Mouse (Mus musculus) T-cell, adult 2 months (primary cell): Measurements from ENCODE around the gene Clic5.

Source experiments
- DNase-seq: peaks from one replicate; pipeline ENCODE4 v3.0.0; 2022; ENCODE audit warnings: low spot score

The Clic5 gene

GRCm38 (mm10) chr17:44192981-44193380 is 4.6 kb downstream of the Clic5 start:
- DNase-seq: no peak

- no peak for DNase-seq
Measured at GRCm38 (mm10) chr17:44199158-44199557, 10.8 kb downstream of the Clic5 start.

- DNase-seq: no peak
Measured at GRCm38 (mm10) chr17:44202952-44203351, 14.6 kb downstream of the Clic5 start.

GRCm38 (mm10) chr17:44204787-44205186 is 16.4 kb downstream of the Clic5 start:
- DNase-seq: no peak

GRCm38 (mm10) chr17:44205562-44205961 is 17.2 kb downstream of the Clic5 start:
- no peak for DNase-seq

GRCm38 (mm10) chr17:44208900-44209299 is 20.5 kb downstream of the Clic5 start:
- DNase-seq: no peak

GRCm38 (mm10) chr17:44212960-44213619 is 24.7 kb downstream of the Clic5 start:
- no peak for DNase-seq

- DNase-seq: no peak
Measured at GRCm38 (mm10) chr17:44215196-44215799, 26.9 kb downstream of the Clic5 start.

- no peak for DNase-seq
Measured at GRCm38 (mm10) chr17:44217185-44217584, 28.8 kb downstream of the Clic5 start.

- no peak for DNase-seq
Measured at GRCm38 (mm10) chr17:44219943-44220342, 31.6 kb downstream of the Clic5 start.

- DNase-seq: no peak
Measured at GRCm38 (mm10) chr17:44228428-44228827, 40.0 kb downstream of the Clic5 start.

- no peak for DNase-seq
Measured at GRCm38 (mm10) chr17:44230083-44230482, 41.7 kb downstream of the Clic5 start.

- no peak for DNase-seq
Measured at GRCm38 (mm10) chr17:44239030-44239721, 50.8 kb downstream of the Clic5 start.

GRCm38 (mm10) chr17:44240742-44241141 is 52.4 kb downstream of the Clic5 start:
- no peak for DNase-seq

GRCm38 (mm10) chr17:44244096-44244495 is 55.7 kb downstream of the Clic5 start:
- no peak for DNase-seq

- no peak for DNase-seq
Measured at GRCm38 (mm10) chr17:44244625-44245024, 56.2 kb downstream of the Clic5 start.

GRCm38 (mm10) chr17:44246153-44246700 is 57.8 kb downstream of the Clic5 start:
- DNase-seq: no peak

GRCm38 (mm10) chr17:44249544-44249943 is 61.2 kb downstream of the Clic5 start:
- no peak for DNase-seq

GRCm38 (mm10) chr17:44252653-44253052 is 64.3 kb downstream of the Clic5 start:
- no peak for DNase-seq

- no peak for DNase-seq
Measured at GRCm38 (mm10) chr17:44254698-44255097, 66.3 kb downstream of the Clic5 start.

- peak; percentile 55 for DNase-seq
Measured at GRCm38 (mm10) chr17:44256583-44256982, 68.2 kb downstream of the Clic5 start.

- DNase-seq: no peak
Measured at GRCm38 (mm10) chr17:44259245-44259644, 70.9 kb downstream of the Clic5 start.

GRCm38 (mm10) chr17:44261594-44262202 is 73.3 kb downstream of the Clic5 start:
- DNase-seq: peak; percentile 38
